Mouse (Mus musculus) myocyte (in vitro differentiated cells): ENCODE data around the gene Bend4. TPM values are rescaled to one million over a fixed set of nuclear protein-coding genes. Genes with fewer than 3 reads are reported as not detected.

Experiments
- H3K27me3 ChIP-seq: one replicate; pipeline ENCODE4 v1.6.1; 2011; ENCODE audit not compliant: control insufficient read depth, insufficient read depth, insufficient read length
- H3K36me3 ChIP-seq: one replicate; pipeline ENCODE4 v1.6.1; 2011; ENCODE audit not compliant: control insufficient read depth, insufficient read depth
- H3K4me2 ChIP-seq: one replicate; pipeline ENCODE4 v1.6.1; 2011; ENCODE audit warnings: low read depth, control low read depth
- H3K4me3 ChIP-seq: one replicate; pipeline ENCODE4 v1.5.1; 2011; ENCODE audit warnings: mild to moderate bottlenecking, control low read depth, moderate library complexity
- H3K79me2 ChIP-seq: one replicate; pipeline ENCODE4 v1.6.1; 2011; ENCODE audit not compliant: control insufficient read depth, insufficient read depth
- H3ac ChIP-seq: one replicate; pipeline ENCODE4 v1.6.1; 2011; ENCODE audit not compliant: control insufficient read depth, insufficient read length
- CEBPB ChIP-seq: IDR thresholded peaks from 2 replicates; pipeline ENCODE4 v1.6.1; 2011; ENCODE audit warnings: mild to moderate bottlenecking, moderate library complexity; ENCODE audit not compliant: poor library complexity, insufficient read depth, severe bottlenecking
- E2F4 ChIP-seq: IDR thresholded peaks from one replicate; pipeline ENCODE4 v1.6.1; 2011; ENCODE audit warnings: mild to moderate bottlenecking, control low read depth, moderate library complexity; ENCODE audit not compliant: insufficient read depth
- MAX ChIP-seq: IDR thresholded peaks from one replicate; pipeline ENCODE4 v1.6.1; 2011; ENCODE audit warnings: low read depth, mild to moderate bottlenecking, control low read depth
- MYOD1 ChIP-seq, 3 experiments: IDR thresholded peaks; one replicate each; pipeline ENCODE4 v1.6.1; 2011; ENCODE audit warnings: control low read depth in 2 of 3, low read depth in 2 of 3, mild to moderate bottlenecking in 2 of 3, moderate library complexity in 1 of 3; ENCODE audit not compliant: insufficient read length in 2 of 3, control insufficient read depth in 1 of 3
- MYOG ChIP-seq, 3 experiments: IDR thresholded peaks; one replicate each; pipeline ENCODE4 v1.6.1; 2011; ENCODE audit warnings: control low read depth in 2 of 3, low read depth in 2 of 3, mild to moderate bottlenecking in 2 of 3; ENCODE audit not compliant: insufficient read length in 2 of 3, control insufficient read depth in 1 of 3, insufficient read depth in 1 of 3
- POLR2A ChIP-seq: IDR thresholded peaks from one replicate; pipeline ENCODE4 v1.6.1; 2011; ENCODE audit warnings: low read depth, mild to moderate bottlenecking, control low read depth, moderate library complexity; ENCODE audit not compliant: insufficient read length
- POLR2AphosphoS2 ChIP-seq: IDR thresholded peaks from one replicate; pipeline ENCODE4 v1.6.1; 2011; ENCODE audit warnings: low read depth, control low read depth; ENCODE audit not compliant: insufficient read length
- REST ChIP-seq: IDR thresholded peaks from one replicate; pipeline ENCODE4 v1.6.1; 2011; ENCODE audit warnings: mild to moderate bottlenecking, control low read depth, moderate library complexity; ENCODE audit not compliant: insufficient read depth, insufficient read length
- SRF ChIP-seq: IDR thresholded peaks from one replicate; pipeline ENCODE4 v1.6.1; 2011; ENCODE audit warnings: low read depth; ENCODE audit not compliant: control insufficient read depth, insufficient read length
- TCF12 ChIP-seq: IDR thresholded peaks from one replicate; pipeline ENCODE4 v1.6.1; 2011; ENCODE audit warnings: mild to moderate bottlenecking, control low read depth; ENCODE audit not compliant: poor library complexity, insufficient read depth, severe bottlenecking
- TCF3 ChIP-seq: IDR thresholded peaks from one replicate; pipeline ENCODE4 v1.6.1; 2011; ENCODE audit warnings: low read depth, control low read depth; ENCODE audit not compliant: insufficient read length
- USF1 ChIP-seq: IDR thresholded peaks from one replicate; pipeline ENCODE4 v1.6.1; 2011; ENCODE audit warnings: low read depth, mild to moderate bottlenecking, control low read depth, moderate library complexity
- polyA plus RNA-seq: library from polyadenylated mRNA; unstranded; fragments of >200 nt; fragmentation: generic; extraction: Trizol; gene quantifications from one replicate; pipeline ENCODE4 v1.2.1, GENCODE M21; 2012; ENCODE audit warnings: missing spikeins

The Bend4 gene
- polyA plus RNA-seq, result not detected

GRCm38 (mm10) chr5:67427443-67428360, at the start of gene Bend4:
Gene Bend4 (minus strand): TSS chr5:67428310.
- Histone ChIP-seq H3K27me3 (no peaks in the 10 kb centered on the region), H3K4me2 (no peak within 1 kb of the TSS), H3K4me3 (no peak within 1 kb of the TSS), H3K36me3 (no peaks in the 10 kb centered on the region), H3ac (no peak within 1 kb of the TSS), H3K79me2 (no peaks in the 10 kb centered on the region)
- TF ChIP-seq E2F4 (no peak), MYOD1 (IDR thresholded peaks at IDR 0.05; ENCODE audit: control insufficient read depth in 1 of 3, insufficient read length in 2 of 3, low read depth in 2 of 3) (no peak), SRF (no peak), TCF3 (no peak), TCF12 (no peak), MYOG (IDR thresholded peaks at IDR 0.05; ENCODE audit: control insufficient read depth in 1 of 3, insufficient read depth in 1 of 3, insufficient read length in 2 of 3, low read depth in 2 of 3) (no peak), USF1 (no peak), MAX (no peak), POLR2AphosphoS2 (no peak), POLR2A (no peak), CEBPB (no peak), REST (no peak)

- TF ChIP-seq MYOD1 (IDR thresholded peaks at IDR 0.05; ENCODE audit: control insufficient read depth in 1 of 3, insufficient read length in 2 of 3, low read depth in 2 of 3) (no peak), TCF3 (no peak), TCF12 (no peak), USF1 (no peak), SRF (no peak), POLR2AphosphoS2 (no peak), MAX (no peak), MYOG (IDR thresholded peaks at IDR 0.05; ENCODE audit: control insufficient read depth in 1 of 3, insufficient read depth in 1 of 3, insufficient read length in 2 of 3, low read depth in 2 of 3) (no peak)
- H3K36me3 ChIP-seq, result no peaks in the 10 kb centered on the region
- no peak overlapping the region for H3ac ChIP-seq
- no peaks in the 10 kb centered on the region for H3K79me2 ChIP-seq
- H3K27me3 ChIP-seq, result no peaks in the 10 kb centered on the region
- no peak overlapping the region for H3K4me2 ChIP-seq
- no peak overlapping the region for H3K4me3 ChIP-seq
These were observed 45.6 kb upstream of the Bend4 start for GRCm38 (mm10) chr5:67473723-67474122.

- Histone ChIP-seq H3K4me2 (no peak overlapping the region), H3K36me3 (no peaks in the 10 kb centered on the region), H3K4me3 (no peak overlapping the region), H3K27me3 (no peaks in the 10 kb centered on the region), H3ac (no peak overlapping the region), H3K79me2 (no peaks in the 10 kb centered on the region)
- TF ChIP-seq TCF12 (no peak), MAX (no peak), USF1 (no peak), POLR2A (no peak), SRF (no peak), CEBPB (no peak), E2F4 (no peak), MYOG (IDR thresholded peaks at IDR 0.05; ENCODE audit: control insufficient read depth in 1 of 3, insufficient read depth in 1 of 3, insufficient read length in 2 of 3, low read depth in 2 of 3) (no peak), REST (no peak), MYOD1 (IDR thresholded peaks at IDR 0.05; ENCODE audit: control insufficient read depth in 1 of 3, insufficient read length in 2 of 3, low read depth in 2 of 3) (no peak), TCF3 (no peak), POLR2AphosphoS2 (no peak)
These were observed 45.0 kb upstream of the Bend4 start for GRCm38 (mm10) chr5:67473094-67473493.

GRCm38 (mm10) chr5:67466866-67467530, 38.9 kb upstream of the Bend4 start:
- no peak overlapping the region for H3K4me3 ChIP-seq
- no peaks in the 10 kb centered on the region for H3K36me3 ChIP-seq
- no peaks in the 10 kb centered on the region for H3K27me3 ChIP-seq
- no peak overlapping the region for H3K4me2 ChIP-seq
- no peaks in the 10 kb centered on the region for H3K79me2 ChIP-seq
- no peak overlapping the region for H3ac ChIP-seq
- no peak for TF ChIP-seq SRF
- no peak for TF ChIP-seq E2F4
- no peak for TF ChIP-seq POLR2A
- no peak for TF ChIP-seq TCF12
- TF ChIP-seq MYOG (IDR thresholded peaks at IDR 0.05; ENCODE audit: control insufficient read depth in 1 of 3, insufficient read depth in 1 of 3, insufficient read length in 2 of 3, low read depth in 2 of 3), result no peak
- no peak for TF ChIP-seq POLR2AphosphoS2
- TF ChIP-seq USF1, result no peak
- TF ChIP-seq MYOD1 (IDR thresholded peaks at IDR 0.05; ENCODE audit: control insufficient read depth in 1 of 3, insufficient read length in 2 of 3, low read depth in 2 of 3), result no peak
- TF ChIP-seq TCF3, result no peak
- TF ChIP-seq CEBPB, result no peak
- TF ChIP-seq REST, result no peak
- no peak for TF ChIP-seq MAX
